Mouse (Mus musculus): ENCODE measurements at regions not wholly inside any gene's neighbourhood (a gene's known extent, or its start where the extent isn't known, plus 50 kb on each side); places are given as distances from the start of the nearest gene placed in this dataset.

- no peak for DNase-seq (ENCODE audit: low read depth, low spot score)
- Histone ChIP-seq H3K79me2 (ENCODE audit: control insufficient read depth, insufficient read depth, low read length, poor library complexity) (no peaks in the 10 kb centered on the region), H3K9ac (ENCODE audit: control insufficient read depth, low read depth, low read length, poor library complexity, severe bottlenecking) (no peak overlapping the region), H3K4me1 (ENCODE audit: control insufficient read depth in 1 of 2, insufficient read depth in 2 of 2, low read length in 2 of 2) (peaks cover 0 to 3% of the 10 kb centered on the region in 2 experiments; a peak in 1 of 4 replicates), H3K36me3 (ENCODE audit: control insufficient read depth in 1 of 2, insufficient read depth in 2 of 2, low read length in 2 of 2) (no peaks in the 10 kb centered on the region), H3K4me3 (ENCODE audit: control insufficient read depth in 1 of 2, insufficient read depth in 1 of 2, low read depth in 2 of 2, low read length in 2 of 2) (no peak overlapping the region), H3K27me3 (ENCODE audit: control insufficient read depth in 1 of 2, insufficient read depth in 2 of 2, low read length in 2 of 2) (no peaks in the 10 kb centered on the region), H3K9me3 (replicated peaks; ENCODE audit: insufficient read depth, low read length) (no peaks in the 10 kb centered on the region), H3K27ac (ENCODE audit: control insufficient read depth, low read depth, low read length) (no peak overlapping the region)
- TF ChIP-seq KAT2A (conservative IDR thresholded peaks at IDR 0.05; ENCODE audit: low read depth, low read length) (no peak), MYC (IDR thresholded peaks at IDR 0.05; ENCODE audit: low read depth, low read length) (no peak), ZMIZ1 (IDR thresholded peaks at IDR 0.05; ENCODE audit: low read depth, low read length) (no peak), EP300 (IDR thresholded peaks at IDR 0.05; ENCODE audit: low read depth in 1 of 2, low read length in 2 of 2) (no peak), MAZ (IDR thresholded peaks at IDR 0.05; ENCODE audit: low read depth, low read length) (no peak), NRF1 (IDR thresholded peaks at IDR 0.05; ENCODE audit: insufficient read depth, low read depth, low read length, poor library complexity, severe bottlenecking) (no peak), ETS1 (IDR thresholded peaks at IDR 0.05; ENCODE audit: low read depth, low read length) (no peak), ZNF384 (IDR thresholded peaks at IDR 0.05; ENCODE audit: low read depth, low read length) (no peak), ELF1 (IDR thresholded peaks at IDR 0.05; ENCODE audit: low read depth, low read length) (no peak), HCFC1 (IDR thresholded peaks at IDR 0.05; ENCODE audit: low read depth, low read length) (no peak), USF2 (IDR thresholded peaks at IDR 0.05; ENCODE audit: borderline replicate concordance in 1 of 2, insufficient read depth in 1 of 2, low read depth in 1 of 2, low read length in 2 of 2) (no peak), MYB (IDR thresholded peaks at IDR 0.05; ENCODE audit: low read depth, low read length) (no peak), POLR2AphosphoS2 (IDR thresholded peaks at IDR 0.05; ENCODE audit: low read length) (no peak), JUND (IDR thresholded peaks at IDR 0.05; ENCODE audit: low read depth, low read length) (no peak), POLR2AphosphoS5 (IDR thresholded peaks at IDR 0.05; ENCODE audit: borderline replicate concordance, low read depth, low read length) (no peak), TCF12 (IDR thresholded peaks at IDR 0.05; ENCODE audit: low read depth, low read length) (no peak), ZC3H11A (IDR thresholded peaks at IDR 0.05; ENCODE audit: low read depth, low read length) (no peak), CHD1 (IDR thresholded peaks at IDR 0.05; ENCODE audit: low read depth, low read length) (no peak), BHLHE40 (IDR thresholded peaks at IDR 0.05; ENCODE audit: borderline replicate concordance, low read depth, low read length) (no peak)
Observed at GRCm38 (mm10) chr4:95106881-95107665, 55.1 kb upstream of the Jun start.

- Histone ChIP-seq H3K9me3 (replicated peaks; ENCODE audit: insufficient read depth, low read length) (no peaks in the 10 kb centered on the region), H3K4me1 (ENCODE audit: control insufficient read depth in 1 of 2, insufficient read depth in 2 of 2, low read length in 2 of 2) (peaks cover 0 to 3% of the 10 kb centered on the region in 2 experiments; a peak in 1 of 4 replicates), H3K27ac (ENCODE audit: control insufficient read depth, low read depth, low read length) (no peak overlapping the region), H3K79me2 (ENCODE audit: control insufficient read depth, insufficient read depth, low read length, poor library complexity) (no peaks in the 10 kb centered on the region), H3K9ac (ENCODE audit: control insufficient read depth, low read depth, low read length, poor library complexity, severe bottlenecking) (no peak overlapping the region), H3K4me3 (ENCODE audit: control insufficient read depth in 1 of 2, insufficient read depth in 1 of 2, low read depth in 2 of 2, low read length in 2 of 2) (no peak overlapping the region), H3K36me3 (ENCODE audit: control insufficient read depth in 1 of 2, insufficient read depth in 2 of 2, low read length in 2 of 2) (no peaks in the 10 kb centered on the region), H3K27me3 (ENCODE audit: control insufficient read depth in 1 of 2, insufficient read depth in 2 of 2, low read length in 2 of 2) (no peaks in the 10 kb centered on the region)
- no peak for DNase-seq (ENCODE audit: low read depth, low spot score)
- TF ChIP-seq CHD1 (IDR thresholded peaks at IDR 0.05; ENCODE audit: low read depth, low read length) (no peak), TBP (IDR thresholded peaks at IDR 0.05; ENCODE audit: low read depth, low read length) (no peak), USF1 (IDR thresholded peaks at IDR 0.05; ENCODE audit: low read depth, low read length) (no peak), KAT2A (conservative IDR thresholded peaks at IDR 0.05; ENCODE audit: low read depth, low read length) (no peak), MYB (IDR thresholded peaks at IDR 0.05; ENCODE audit: low read depth, low read length) (no peak), ZKSCAN1 (IDR thresholded peaks at IDR 0.05; ENCODE audit: low read depth, low read length) (no peak), RAD21 (IDR thresholded peaks at IDR 0.05; ENCODE audit: low read depth, low read length) (no peak)
Observed at GRCm38 (mm10) chr4:95108811-95109210, 56.8 kb upstream of the Jun start.
